Mouse (Mus musculus): Measurements from ENCODE around the gene Fbxo34.

Gene Fbxo34

DNA sequence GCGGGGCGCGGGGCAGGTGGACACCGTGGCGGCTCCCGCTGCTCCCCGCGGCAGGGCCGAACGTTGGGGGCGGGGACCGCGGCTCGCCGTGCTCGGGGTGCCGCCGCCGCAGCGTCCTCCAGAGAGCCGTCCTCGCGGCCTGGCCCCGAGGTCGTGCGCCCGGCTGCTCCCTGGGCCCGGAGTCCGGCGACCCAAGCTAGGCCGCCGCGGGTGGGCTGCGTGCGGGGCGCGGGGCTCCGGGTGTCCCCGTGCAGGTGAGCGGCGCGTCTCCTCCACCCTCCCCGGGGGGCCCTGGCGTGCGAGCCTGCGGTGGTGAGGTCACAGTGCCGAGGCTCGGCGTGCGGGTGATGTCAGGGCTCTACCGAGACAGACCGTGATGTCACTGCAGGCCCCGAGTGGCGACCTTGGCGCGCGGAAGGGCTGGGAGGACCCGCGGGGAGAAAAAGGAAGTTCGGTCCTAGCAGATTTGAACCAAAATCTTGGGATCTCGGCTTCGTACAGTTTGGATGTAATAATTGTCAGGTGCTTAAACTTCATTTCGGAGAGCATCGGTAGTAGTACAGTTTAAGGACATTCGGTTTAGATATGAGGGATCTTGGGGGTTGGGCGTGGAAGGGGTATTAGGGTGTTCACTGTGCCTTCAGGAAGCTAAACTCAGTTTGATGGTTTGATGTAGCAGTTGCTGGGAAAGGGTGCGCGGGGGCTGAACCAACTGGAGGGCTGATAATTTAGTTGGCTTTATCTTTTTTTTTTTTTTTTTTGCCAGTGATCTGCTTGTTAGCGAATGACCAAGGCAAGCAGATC is 22.7 kb downstream of the Fbxo34 start:
- in situ Hi-C loops (cut with MboI, MseI), result no loop called here

DNA sequence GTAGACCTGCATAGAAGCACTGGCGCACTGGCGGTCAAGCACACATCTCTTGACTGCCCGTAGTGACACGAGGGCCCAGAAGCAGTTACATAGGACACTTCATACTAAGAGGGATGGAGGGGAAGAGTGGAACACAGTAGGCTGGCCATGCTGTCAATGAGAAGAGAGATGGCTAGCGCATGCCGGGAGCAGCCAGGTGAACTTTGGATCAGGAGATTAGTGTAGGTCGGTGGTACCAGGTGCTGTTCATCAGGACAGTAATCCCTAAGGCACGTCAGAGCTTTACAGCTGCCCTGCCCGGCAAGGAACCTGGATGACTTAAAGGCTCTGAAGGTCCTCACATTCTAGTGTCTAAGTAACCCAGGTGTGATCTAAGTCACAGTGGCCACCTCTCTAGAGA is 23.7 kb downstream of the Fbxo34 start:
- in situ Hi-C loops (cut with MboI, MseI), result no loop called here

DNA sequence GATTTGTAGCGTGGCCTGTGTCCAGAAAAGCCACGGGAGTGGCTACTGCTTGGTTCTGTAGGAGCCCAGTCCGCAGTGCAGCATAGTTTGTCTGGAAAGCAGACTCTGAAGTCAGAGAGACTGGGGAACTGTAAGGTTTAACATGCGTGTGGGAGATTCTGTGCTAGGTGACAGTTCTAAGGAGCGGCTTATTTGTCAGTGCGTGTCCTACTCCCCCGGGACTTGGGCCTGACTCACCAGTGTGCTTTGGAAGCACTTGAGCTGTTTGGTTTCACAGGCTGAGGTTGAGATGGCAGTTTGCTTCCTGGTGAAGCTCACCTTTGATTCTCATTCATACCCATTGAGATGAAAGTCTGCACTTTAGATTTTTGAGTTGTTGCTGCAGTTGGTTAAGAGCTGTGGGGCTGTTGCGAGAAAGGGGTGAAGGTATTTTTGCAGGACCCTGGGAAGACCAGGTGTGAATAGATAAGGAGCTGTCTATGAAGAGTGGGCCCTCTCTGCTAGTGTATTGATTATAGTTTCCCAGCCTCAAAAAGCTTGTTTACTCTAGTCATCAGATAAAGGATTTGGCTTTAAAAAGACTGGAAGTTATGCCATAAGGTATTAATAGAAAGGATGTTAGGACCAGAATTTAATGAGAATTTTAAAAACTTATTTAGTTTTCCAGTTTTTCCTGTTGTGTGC is 24.5 kb downstream of the Fbxo34 start:
- in situ Hi-C loops (cut with MboI, MseI), result no loop called here

DNA sequence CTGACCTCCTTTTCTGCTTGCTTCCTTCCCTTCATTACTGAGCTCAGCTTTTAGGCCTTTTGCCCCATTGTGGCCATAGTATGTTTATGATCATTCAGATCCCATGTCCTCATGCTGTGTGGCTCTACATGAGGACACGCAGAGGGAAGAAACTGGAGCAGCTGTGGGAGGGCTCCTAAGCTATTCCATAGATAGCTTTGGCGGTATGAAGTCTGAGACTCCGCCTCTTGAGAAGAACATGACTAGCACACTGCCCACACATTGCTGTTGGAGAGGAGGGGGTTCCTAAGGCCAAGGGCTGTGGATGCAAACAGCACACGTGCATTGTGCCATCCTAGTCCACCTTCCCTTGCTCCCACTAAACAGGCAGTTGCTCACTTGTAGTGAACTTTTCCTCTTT is 26.0 kb downstream of the Fbxo34 start:
- in situ Hi-C loops (cut with MboI, MseI), result no loop called here

DNA sequence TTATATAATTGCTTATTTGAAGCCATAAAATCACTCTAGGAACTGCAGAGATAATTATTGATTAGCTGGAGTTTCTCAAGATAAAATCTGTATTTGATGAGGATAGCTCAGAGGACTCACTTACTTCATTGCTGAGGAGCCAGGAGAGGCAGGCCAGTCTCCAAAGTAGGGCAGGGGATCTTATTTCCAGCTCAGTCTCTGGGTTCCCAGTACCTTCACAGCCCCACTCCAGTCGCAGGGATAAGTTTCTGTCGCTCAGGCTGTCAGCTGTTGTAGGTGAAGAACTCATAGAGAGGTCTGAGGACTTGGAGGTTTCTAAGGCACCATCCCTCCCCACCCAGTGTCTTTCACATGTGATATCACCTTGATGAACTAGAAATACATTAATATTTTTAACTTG is 27.5 kb downstream of the Fbxo34 start:
- in situ Hi-C loops (cut with MboI, MseI), result no loop called here

DNA sequence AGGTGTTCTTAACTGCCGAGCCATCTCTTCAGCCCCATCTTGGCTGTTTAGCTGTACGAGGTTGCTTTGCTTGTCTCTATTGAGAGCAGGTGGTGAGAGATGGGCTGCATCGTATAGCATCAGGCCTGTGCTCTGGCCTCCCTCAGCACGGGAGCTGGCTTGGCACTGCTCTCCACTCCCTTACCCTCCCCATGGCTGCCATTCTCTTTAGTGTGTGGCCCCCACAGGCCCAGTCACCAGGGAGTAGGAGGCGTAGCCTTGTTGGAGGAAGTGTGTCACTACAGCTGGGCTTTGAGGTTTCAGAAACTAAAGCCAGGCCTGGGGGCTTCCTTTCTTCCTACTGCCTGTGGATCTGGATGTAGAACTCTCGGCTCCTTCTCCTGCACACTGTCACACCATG is 32.0 kb downstream of the Fbxo34 start:
- in situ Hi-C loops (cut with MboI, MseI), result no loop called here

DNA sequence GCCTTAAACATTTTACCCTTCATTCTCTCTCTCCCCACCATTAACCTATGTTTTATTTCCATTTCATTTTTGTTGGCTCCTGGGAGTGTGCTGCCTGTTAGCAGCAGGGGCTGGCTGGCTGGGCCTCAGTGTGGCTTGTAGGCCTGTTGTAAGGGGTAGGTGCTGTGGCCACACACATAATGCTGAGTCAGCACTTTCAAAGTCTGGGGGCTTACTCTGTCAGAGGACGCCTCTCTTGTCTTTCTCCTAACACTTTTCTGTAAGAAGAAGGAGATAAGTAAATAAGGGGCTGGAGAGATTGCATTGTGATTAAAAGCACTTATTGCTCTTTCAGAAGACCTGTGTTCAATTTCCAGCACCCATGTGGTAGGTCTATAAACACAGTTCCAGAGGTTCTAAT is 32.9 kb downstream of the Fbxo34 start:
- in situ Hi-C loops (cut with MboI, MseI), result no loop called here

DNA sequence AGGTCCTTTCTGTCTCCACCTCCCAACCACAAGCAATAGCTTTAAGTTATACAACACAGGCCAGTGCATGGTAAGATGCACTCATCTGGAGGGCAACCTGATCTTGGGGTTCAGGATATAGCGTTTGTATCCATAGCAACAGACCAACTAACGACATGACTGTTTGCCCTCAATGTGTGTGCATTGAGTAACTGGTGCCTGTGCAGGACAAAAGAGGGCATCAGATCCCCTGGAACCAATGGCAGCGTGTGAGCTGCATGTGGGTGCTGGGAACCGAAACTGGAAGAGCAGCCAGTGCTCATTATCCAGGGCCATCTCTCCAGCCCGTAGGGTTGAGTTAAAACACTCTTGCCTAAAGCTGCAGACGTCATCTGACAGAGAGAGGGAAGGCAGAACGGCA is 38.5 kb downstream of the Fbxo34 start:
- in situ Hi-C loops (cut with MboI, MseI), result no loop called here

DNA sequence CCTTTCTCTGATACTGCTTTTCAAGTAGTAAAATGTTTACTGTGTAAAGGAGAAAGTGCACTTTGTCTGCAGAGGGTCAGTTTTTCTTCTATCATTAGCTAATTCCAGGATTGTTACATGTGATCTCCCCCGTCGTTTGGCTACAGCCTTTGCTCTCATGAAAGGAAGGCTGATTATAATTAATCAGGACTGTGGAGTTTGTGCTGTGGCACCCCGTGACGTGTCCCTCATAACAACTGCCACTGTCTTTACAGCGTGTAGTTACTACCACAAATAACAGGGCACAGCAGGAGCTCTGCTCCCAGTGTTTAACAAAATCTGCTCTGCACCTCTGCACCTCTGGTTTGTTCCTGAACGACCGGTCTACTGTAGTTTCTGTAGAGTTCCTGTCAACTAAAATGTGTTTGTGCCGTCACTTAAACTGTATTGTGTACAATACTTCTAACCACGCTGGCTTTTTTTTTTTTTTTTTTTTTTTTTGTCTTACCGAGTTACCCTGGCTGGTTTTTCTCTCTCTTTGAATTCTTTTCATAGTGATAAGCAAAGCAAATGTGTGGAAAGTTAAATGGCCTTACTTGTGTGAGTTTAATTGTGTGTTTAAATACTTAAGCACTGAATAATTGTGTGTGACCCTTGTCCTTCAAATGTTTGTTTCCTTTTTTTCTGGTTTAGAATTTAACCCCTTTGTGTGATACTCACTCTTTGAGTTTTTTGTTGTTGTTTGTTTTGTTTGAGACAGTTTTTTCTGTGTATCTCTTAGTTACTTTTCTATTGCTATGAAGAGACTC is 39.3 kb downstream of the Fbxo34 start:
- in situ Hi-C loops (cut with MboI, MseI), result no loop called here

DNA sequence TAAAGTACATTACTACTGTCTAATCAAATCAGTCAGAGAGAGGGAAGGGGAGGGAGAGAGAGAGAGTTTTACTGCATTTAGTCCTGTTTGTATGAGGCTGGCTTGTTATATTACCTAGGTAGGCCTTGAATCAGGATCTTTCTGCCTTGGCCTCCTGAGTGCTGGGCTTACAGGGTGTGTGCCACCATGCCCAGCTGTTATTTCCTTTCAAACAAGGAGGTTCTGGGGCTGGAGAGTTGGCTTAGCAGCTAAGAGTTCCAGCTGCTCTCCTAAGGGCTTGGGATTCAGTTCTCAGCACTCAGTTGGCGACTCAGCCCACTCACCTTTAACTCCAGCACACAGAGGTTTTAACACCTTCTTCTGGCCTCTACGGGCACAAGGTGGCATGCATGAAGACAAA is 40.5 kb downstream of the Fbxo34 start:
- in situ Hi-C loops (cut with MboI, MseI), result no loop called here

DNA sequence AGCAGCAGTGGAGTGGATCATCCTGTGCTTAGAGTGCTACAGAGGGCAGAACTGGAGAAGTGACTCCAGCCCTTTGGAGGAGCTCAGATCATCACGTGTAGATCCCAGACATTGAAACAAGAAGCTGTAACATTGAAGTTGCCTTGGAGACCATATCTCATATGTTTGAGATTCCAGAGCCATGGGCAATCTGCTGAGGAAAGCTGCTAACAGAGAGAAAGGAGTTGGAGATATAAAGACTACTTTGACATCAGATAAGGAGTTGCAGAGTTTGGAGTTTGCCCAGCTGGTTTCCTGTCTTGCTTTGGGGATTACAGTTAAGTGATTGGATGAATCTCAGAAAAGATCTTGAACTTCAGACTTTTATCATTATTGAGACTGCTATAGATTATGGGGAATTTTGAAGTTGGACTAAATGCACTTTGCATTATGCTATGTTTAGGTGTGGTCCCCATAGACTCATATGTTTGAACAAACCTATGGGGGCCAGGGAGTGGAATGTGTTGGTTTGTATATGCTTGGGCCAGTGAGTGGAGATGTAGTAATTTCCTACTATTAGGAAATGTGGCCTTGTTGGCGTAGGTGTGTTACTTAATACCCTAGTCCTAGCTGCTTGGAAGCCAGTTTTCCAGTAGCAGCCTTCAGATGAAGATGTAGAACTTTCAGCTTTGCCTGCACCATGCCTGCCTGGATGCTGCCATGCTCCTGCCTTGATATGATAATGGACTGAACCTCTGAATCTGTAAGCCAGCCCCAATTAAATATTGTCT is 43.6 kb downstream of the Fbxo34 start:
- in situ Hi-C loops (cut with MboI, MseI), result no loop called here

DNA sequence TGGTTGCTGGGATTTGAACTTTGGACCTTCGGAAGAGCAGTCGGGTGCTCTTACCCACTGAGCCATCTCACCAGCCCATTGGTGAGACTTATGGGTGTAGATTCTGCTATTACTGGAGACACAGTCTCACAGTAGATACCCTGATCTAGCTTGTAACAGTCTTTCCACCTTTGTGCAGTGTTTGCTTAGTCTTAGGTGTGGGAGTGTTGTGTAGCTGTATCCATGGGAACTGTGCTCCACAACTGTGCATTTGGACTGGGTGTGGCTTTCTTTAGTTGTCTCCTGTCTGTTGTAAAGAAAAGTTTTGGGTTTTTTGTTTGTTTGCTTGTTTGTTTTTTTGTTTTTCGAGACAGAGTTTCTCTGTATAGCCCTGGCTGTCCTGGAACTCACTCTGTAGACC is 45.7 kb downstream of the Fbxo34 start:
- in situ Hi-C loops (cut with MboI, MseI), result no loop called here

DNA sequence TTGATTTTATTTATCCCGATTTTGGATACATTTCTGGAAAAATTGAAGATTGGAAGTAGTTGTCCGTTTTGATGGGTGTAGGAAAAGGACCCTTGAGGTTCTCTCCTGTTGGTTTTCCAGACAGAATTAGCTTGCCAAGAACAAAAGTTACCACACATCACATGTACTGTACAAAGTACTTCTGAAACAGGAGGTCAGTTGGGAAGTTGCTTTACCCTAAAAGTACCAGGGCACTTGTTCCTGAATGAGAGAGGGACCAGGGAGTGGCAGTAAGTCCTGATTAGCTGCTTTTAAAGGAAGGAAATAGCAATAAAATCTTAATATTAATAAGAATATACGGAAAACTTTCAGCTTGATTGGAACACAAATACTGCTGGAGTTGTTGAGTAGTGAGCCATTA is 46.9 kb downstream of the Fbxo34 start:
- in situ Hi-C loops (cut with MboI, MseI), result no loop called here

DNA sequence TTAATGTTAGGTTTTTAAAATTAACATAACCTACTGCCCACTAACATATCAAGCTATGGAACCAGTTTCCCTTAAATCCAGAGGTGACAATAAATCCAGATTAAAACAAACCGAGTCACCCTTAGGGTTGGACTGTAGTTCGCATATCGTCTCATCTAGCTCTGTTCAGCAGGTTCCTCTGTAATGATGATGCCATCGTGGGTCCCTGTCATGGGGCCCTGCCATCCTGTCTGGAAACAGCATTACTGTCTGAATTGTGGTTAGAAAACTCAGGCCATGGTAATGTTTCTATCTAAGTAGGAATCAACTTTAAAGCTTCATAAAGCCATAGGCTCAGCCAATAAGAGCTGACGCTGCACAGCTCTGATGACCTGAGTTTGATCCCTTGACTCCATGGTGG is 48.4 kb downstream of the Fbxo34 start:
- in situ Hi-C loops (cut with MboI, MseI), result no loop called here

DNA sequence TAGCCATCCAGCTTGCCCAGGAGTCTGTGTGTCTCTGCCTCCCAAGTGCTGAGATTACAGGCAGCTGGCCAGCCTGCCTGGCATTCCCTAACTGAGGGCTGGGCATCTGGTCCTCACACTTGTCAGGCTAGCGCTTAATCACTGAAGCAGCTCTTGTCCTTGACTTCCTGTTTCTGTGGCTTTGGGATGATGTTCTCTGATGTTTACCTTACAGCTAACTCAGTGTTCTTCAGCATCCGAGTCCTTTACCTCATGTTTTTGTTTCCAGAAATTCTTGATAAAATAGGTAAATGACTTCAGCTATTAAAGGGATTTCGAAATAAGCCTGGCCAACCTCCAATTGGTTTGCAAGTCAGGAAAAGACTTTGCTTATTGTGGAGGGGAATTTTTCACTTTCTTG is 53.8 kb downstream of the Fbxo34 start:
- in situ Hi-C loops (cut with MboI, MseI), result loop anchor here (10.0 kb wide), 1 partner anchor 791 kb away; no protein-coding TSS in a partner anchor

DNA sequence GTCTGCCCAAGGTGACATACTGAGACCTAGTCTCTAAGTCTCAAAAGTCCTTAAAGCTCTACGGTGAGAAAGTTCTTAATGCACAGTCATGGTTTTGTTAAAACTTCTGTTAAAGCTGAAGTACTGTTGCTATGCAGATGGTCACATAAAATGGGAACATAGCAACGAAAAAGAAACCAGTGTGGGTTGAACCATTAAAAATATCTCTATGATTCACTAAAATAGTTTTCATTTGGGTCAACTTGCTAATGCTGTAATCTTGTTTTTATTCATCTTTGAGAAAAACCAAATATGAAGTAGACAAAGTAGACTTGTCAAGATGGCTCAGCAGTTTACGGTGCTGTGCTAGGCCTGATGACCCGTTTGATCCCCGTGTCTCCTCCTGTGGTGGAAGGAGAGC is 56.5 kb downstream of the Fbxo34 start:
- in situ Hi-C loops (cut with MboI, MseI), result loop anchor here (10.0 kb wide), 1 partner anchor 788 kb away; no protein-coding TSS in a partner anchor

DNA sequence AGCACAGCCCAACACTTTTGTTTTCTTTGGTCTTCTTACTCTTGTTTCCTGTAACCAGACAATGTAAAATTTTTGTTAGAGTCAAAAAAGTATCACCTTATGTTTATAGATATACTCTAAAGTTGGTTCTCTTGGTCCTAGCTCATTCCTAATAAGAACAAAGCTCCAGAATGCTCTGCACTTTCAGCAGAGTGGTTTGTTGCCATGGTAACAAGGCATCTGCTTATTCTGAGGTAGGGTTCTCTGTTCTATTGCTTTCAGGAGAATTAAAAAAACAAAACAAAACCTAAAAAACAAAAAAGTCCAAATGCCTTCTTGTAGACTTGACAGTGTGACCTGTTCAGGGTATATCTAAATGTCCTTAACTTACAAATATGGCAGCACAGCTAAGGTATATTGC is 57.8 kb downstream of the Fbxo34 start:
- in situ Hi-C loops (cut with MboI, MseI), result loop anchor here (10.0 kb wide), 1 partner anchor 787 kb away; no protein-coding TSS in a partner anchor

DNA sequence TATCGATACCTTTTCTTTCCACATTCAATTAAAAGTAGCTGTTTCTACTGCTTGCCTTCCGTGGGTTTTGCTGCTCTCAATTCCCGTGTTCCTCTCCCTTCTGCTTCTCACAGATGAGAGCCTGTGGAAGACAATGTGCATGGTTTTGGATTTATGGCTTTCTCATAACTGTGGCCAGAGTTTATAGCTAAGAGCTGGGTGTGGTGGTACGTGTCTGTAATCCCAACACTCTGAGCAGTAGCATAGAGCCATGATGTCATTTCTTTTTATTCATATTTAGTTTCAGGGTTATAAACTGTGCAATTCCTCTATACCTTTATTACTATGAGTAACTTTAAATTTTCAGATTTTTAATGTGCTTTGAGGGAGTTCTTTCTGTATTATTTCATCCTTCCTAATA is 60.0 kb downstream of the Fbxo34 start:
- in situ Hi-C loops (cut with MboI, MseI), result no loop called here

DNA sequence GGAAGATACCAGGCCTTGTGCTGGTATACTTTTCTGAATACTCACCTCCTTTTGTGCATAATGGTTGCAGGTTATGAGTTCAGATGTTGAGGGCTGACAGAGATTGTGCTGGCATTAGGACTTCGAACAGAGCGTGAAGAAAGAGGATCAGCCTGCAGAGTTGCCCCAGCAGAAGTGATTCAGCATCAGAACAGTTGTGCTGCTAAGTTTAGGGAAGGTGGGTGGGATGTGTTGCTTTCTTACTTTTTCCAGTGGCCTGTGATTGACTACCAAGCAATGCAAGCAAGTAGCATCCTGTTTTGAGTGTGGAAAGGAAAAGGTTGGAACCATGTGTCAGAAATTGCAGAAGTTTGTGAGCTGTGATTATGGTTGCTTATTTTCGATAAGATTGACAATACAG is 63.4 kb downstream of the Fbxo34 start:
- in situ Hi-C loops (cut with MboI, MseI), result no loop called here

DNA sequence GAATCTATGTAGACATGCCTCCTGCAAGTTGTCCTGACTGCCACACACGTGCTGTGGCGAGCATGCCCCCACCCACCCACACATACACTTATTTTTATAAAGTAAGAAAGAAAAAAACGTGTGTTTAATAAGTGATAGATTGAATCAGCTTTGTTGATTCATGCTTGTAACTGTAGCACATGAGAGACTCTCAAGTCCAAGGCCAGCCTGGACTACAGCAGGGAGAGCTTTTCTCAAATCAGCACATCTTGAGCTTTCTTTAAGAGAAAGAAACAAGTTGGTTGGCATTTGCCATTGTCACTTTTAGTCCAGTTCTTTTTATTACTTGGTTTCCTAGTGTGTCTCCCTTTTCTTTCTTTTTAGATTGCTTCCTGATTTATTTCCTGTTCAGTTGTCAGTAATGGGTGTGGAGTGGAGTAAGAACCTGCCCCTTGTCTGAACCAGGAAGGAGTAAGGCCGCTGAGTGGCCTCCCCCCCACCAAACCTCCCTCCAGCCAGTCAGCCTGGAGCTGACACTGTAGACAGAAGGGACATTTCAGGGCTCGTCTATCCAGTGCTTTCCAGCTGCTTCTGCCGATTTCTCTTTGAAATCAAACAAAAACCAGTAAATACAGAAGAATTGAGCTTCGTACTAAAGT is 64.7 kb downstream of the Fbxo34 start:
- in situ Hi-C loops (cut with MboI, MseI), result no loop called here

DNA sequence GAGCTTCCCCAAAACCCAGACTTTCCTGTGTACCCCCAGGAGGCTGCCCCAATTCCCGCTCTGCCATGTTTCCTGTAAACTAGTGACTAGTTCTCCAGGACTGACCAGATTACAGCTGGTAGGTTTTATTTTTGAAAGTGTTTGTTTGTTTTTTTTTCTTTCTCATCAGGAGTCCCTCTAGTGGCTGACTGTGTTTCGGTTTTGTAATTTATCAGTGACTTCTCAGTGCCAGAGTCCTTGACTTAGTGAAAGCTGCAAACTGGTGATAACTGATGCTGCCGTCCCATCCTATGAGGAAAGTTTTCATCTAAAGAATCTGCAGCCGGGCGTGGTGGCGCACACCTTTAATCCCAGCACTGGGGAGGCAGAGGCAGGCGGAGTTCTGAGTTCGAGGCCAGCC is 65.4 kb downstream of the Fbxo34 start:
- in situ Hi-C loops (cut with MboI, MseI), result no loop called here
